Comparison of ENCODE assay signal across 29 mouse cellular contexts in genomic region chr14:21753367-21753766, GRCm38 (mm10). TPM values are rescaled to one million over a fixed set of nuclear protein-coding genes. Genes with fewer than 3 reads are reported as not detected.
"Had no signal": no experiment of that assay in that cellular context is flagged by ENCODE, and none has a peak within 500 bp of the region (broad histone marks: within the 10 kb centered on the region; RNA-seq: fewer than 3 reads in every experiment).

No protein-coding gene starts in this region.

- H3K9ac ChIP-seq: embryonic facial prominence, embryonic 12.5 days; embryonic facial prominence, embryonic 13.5 days; embryonic facial prominence, embryonic 15.5 days; forebrain, embryonic 12.5 days; forebrain, embryonic 15.5 days; forebrain, postnatal 0 days had no signal

- H3K27me3 ChIP-seq: embryonic facial prominence, embryonic 12.5 days; embryonic facial prominence, embryonic 13.5 days; embryonic facial prominence, embryonic 15.5 days; forebrain, embryonic 12.5 days; forebrain, embryonic 13.5 days; forebrain, embryonic 15.5 days had no signal

- DNase-seq: cerebellum, adult 8-10 months; cerebellum, adult 9-10 months; cerebellum, adult 9-11 months; cerebellum, postnatal 10 days; cerebellum, postnatal 14 days; cerebellum, postnatal 36 days; embryo, embryonic 11 days; forebrain, postnatal 0 days; gastrocnemius, postnatal 10 days; gastrocnemius, postnatal 14 days; gastrocnemius, postnatal 36 days; heart, adult 18-20 months; heart, adult 2 months had no signal

- H3K9me3 ChIP-seq: embryonic facial prominence, embryonic 10.5 days; embryonic facial prominence, embryonic 12.5 days; embryonic facial prominence, embryonic 13.5 days; embryonic facial prominence, embryonic 15.5 days; forebrain, embryonic 10.5 days; forebrain, embryonic 12.5 days; forebrain, embryonic 13.5 days; forebrain, embryonic 15.5 days had no signal

- H3K36me3 ChIP-seq: embryonic facial prominence, embryonic 10.5 days; embryonic facial prominence, embryonic 12.5 days; embryonic facial prominence, embryonic 13.5 days; embryonic facial prominence, embryonic 15.5 days; forebrain, embryonic 10.5 days; forebrain, embryonic 12.5 days; forebrain, embryonic 15.5 days had no signal

- ATAC-seq: forebrain, embryonic 13.5 days; forebrain, embryonic 14.5 days; forebrain, embryonic 15.5 days; forebrain, embryonic 16.5 days; forebrain, postnatal 0 days had no signal

- H3K27ac ChIP-seq: embryonic facial prominence, embryonic 10.5 days; embryonic facial prominence, embryonic 12.5 days; embryonic facial prominence, embryonic 13.5 days; embryonic facial prominence, embryonic 15.5 days; forebrain, embryonic 10.5 days; forebrain, embryonic 12.5 days; forebrain, embryonic 13.5 days; forebrain, embryonic 15.5 days; heart, adult 2 months had no signal

- H3K4me2 ChIP-seq: embryonic facial prominence, embryonic 12.5 days; embryonic facial prominence, embryonic 13.5 days; embryonic facial prominence, embryonic 15.5 days; forebrain, embryonic 12.5 days; forebrain, embryonic 13.5 days; forebrain, embryonic 15.5 days had no signal

- H3K4me3 ChIP-seq: embryonic facial prominence, embryonic 10.5 days; embryonic facial prominence, embryonic 12.5 days; embryonic facial prominence, embryonic 13.5 days; embryonic facial prominence, embryonic 15.5 days; erythroblast, embryonic 14.5 days; forebrain, embryonic 10.5 days; forebrain, embryonic 12.5 days; forebrain, embryonic 13.5 days; forebrain, embryonic 15.5 days; heart, adult 2 months had no signal

RNA-seq across cellular contexts. Expression of gene Dusp13, which starts 2.4 kb away (rescaled TPM):
- total RNA-seq: common myeloid progenitor, adult 5-6 weeks; granulocyte monocyte progenitor cell, adult 5-6 weeks had no signal
- polyA plus RNA-seq: embryonic facial prominence, embryonic 10.5 days; embryonic facial prominence, embryonic 11.5 days; embryonic facial prominence, embryonic 12.5 days; erythroblast, embryonic 14.5 days; forebrain, embryonic 10.5 days; forebrain, embryonic 11.5 days; forebrain, embryonic 12.5 days; forebrain, embryonic 13.5 days; forebrain, embryonic 14.5 days; forebrain, embryonic 15.5 days; forebrain, embryonic 16.5 days had no signal

RNA-seq across cellular contexts. Expression of gene Dupd1, which starts 39.0 kb away (rescaled TPM):
- total RNA-seq: common myeloid progenitor, adult 5-6 weeks; granulocyte monocyte progenitor cell, adult 5-6 weeks; heart, adult 2 months had no signal
- polyA plus RNA-seq: cerebellum, adult 2 months; embryonic facial prominence, embryonic 10.5 days; embryonic facial prominence, embryonic 15.5 days; forebrain, embryonic 10.5 days; forebrain, embryonic 11.5 days; forebrain, embryonic 12.5 days; forebrain, embryonic 13.5 days; forebrain, embryonic 14.5 days; forebrain, embryonic 15.5 days had no signal
